Mouse (Mus musculus): ENCODE data around the gene Cfap54.

DNA sequence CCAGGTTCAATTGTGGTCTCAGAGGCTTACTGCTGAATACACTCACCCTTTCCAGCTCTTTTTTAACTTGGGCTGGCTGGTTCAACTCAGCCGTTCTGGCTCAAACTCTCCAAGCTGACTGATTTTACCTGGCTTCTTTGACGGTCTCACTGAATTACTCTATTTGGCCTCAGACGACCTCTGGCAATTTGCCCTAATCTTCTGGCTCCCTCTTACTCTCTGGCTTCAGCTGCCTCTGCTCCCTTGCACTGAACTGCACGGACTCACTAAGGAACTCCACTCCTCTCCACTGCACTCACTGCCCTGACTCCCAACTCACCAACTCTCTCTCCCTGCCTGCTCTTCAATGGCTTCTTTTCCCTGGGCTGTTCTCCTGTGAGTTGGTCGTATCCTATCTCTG is 20.9 kb upstream of the Cfap54 start:
- no peak for TF ChIP-seq ZNF384 (IDR thresholded peaks at IDR 0.05; ENCODE audit: low read depth, low read length)
- no peak for TF ChIP-seq MAFK (IDR thresholded peaks at IDR 0.05; ENCODE audit: insufficient read depth, low read depth, low read length)
- no peak for TF ChIP-seq ZC3H11A (IDR thresholded peaks at IDR 0.05; ENCODE audit: borderline replicate concordance, low read depth, low read length)
